Mouse (Mus musculus) spleen, adult 2 months (tissue): Measurements from ENCODE around the gene Slc41a3.

Experiments
- CTCF ChIP-seq: fragments of 200-500 bp; IDR thresholded peaks from 2 replicates; pipeline ENCODE4 v1.5.1; 2011; ENCODE audit warnings: mild to moderate bottlenecking, inconsistent platforms; ENCODE audit not compliant: insufficient read depth, insufficient read length, insufficient replicate concordance; ENCODE audit errors: extremely low read depth
- POLR2A ChIP-seq: fragments of 200-500 bp; IDR thresholded peaks from 2 replicates; pipeline ENCODE4 v1.6.1; 2011; ENCODE audit warnings: low read depth, low read length, inconsistent platforms

GRCm38 (mm10) chr6:90604130-90604529 is 395 bp upstream of the Slc41a3 start:
- TF ChIP-seq POLR2A (no peak), CTCF (no peak)
